Mouse (Mus musculus): ENCODE data around the gene D430041D05Rik. TPM values are rescaled to one million over a fixed set of nuclear protein-coding genes. Genes with fewer than 3 reads are reported as not detected.

Gene D430041D05Rik
- polyA plus RNA-seq, 1 experiment from 2014 or later: 0.18 TPM

GRCm38 (mm10) chr2:104218114-104218513 is 192.7 kb downstream of the D430041D05Rik start:
- Histone ChIP-seq H3K27me3 (ENCODE audit: control insufficient read depth, insufficient read depth, low read length) (no peaks in the 10 kb centered on the region), H3K36me3 (ENCODE audit: control insufficient read depth, insufficient read depth, low read length) (no peaks in the 10 kb centered on the region), H3K9ac (ENCODE audit: low read length) (no peak overlapping the region), H3K27ac (ENCODE audit: low read length) (no peak overlapping the region), H3K9me3 (replicated peaks; ENCODE audit: control insufficient read depth, low read length) (no peaks in the 10 kb centered on the region), H3K4me3 (replicated peaks; ENCODE audit: low read length) (no peak overlapping the region), H3K4me1 (ENCODE audit: control insufficient read depth, insufficient read depth, low read length) (no peaks in the 10 kb centered on the region), H3K4me2 (ENCODE audit: low read depth, low read length) (no peak overlapping the region)
- no peak for ATAC-seq (ENCODE audit: insufficient read depth, low FRiP score)
- 64% methylated on average over 10 of the region's 10 CpGs for WGBS

- ATAC-seq (ENCODE audit: insufficient read depth, low FRiP score): no peak
Observed at GRCm38 (mm10) chr2:104209408-104209807, 201.4 kb downstream of the D430041D05Rik start.

GRCm38 (mm10) chr2:104208415-104208814 is 202.4 kb downstream of the D430041D05Rik start:
- Histone ChIP-seq H3K4me2 (ENCODE audit: low read depth, low read length) (no peak overlapping the region), H3K36me3 (ENCODE audit: control insufficient read depth, insufficient read depth, low read length) (no peaks in the 10 kb centered on the region), H3K27ac (ENCODE audit: low read length) (no peak overlapping the region), H3K4me3 (replicated peaks; ENCODE audit: low read length) (no peak overlapping the region), H3K9me3 (replicated peaks; ENCODE audit: control insufficient read depth, low read length) (no peaks in the 10 kb centered on the region), H3K4me1 (ENCODE audit: control insufficient read depth, insufficient read depth, low read length) (no peaks in the 10 kb centered on the region), H3K9ac (ENCODE audit: low read length) (no peak overlapping the region), H3K27me3 (ENCODE audit: control insufficient read depth, insufficient read depth, low read length) (no peaks in the 10 kb centered on the region)
- WGBS: 68% methylated on average over 5 of the region's 5 CpGs
- no peak for ATAC-seq (ENCODE audit: insufficient read depth, low FRiP score)

More at GRCm38 (mm10) chr2:104209408-104209807, 201.4 kb downstream of the D430041D05Rik start:
- Histone ChIP-seq H3K36me3 (ENCODE audit: control insufficient read depth, insufficient read depth, low read length) (no peaks in the 10 kb centered on the region), H3K27ac (ENCODE audit: low read length) (no peak overlapping the region), H3K27me3 (ENCODE audit: control insufficient read depth, insufficient read depth, low read length) (no peaks in the 10 kb centered on the region), H3K4me3 (replicated peaks; ENCODE audit: low read length) (no peak overlapping the region), H3K4me1 (ENCODE audit: control insufficient read depth, insufficient read depth, low read length) (no peaks in the 10 kb centered on the region), H3K4me2 (ENCODE audit: low read depth, low read length) (no peak overlapping the region), H3K9me3 (replicated peaks; ENCODE audit: control insufficient read depth, low read length) (no peaks in the 10 kb centered on the region), H3K9ac (ENCODE audit: low read length) (no peak overlapping the region)
- WGBS: 56% methylated on average over 2 of the region's 2 CpGs

GRCm38 (mm10) chr2:104207948-104208347 is 202.9 kb downstream of the D430041D05Rik start:
- no peaks in the 10 kb centered on the region for H3K27me3 ChIP-seq (ENCODE audit: control insufficient read depth, insufficient read depth, low read length)
- H3K9ac ChIP-seq (ENCODE audit: low read length): no peak overlapping the region
- no peaks in the 10 kb centered on the region for H3K9me3 ChIP-seq (replicated peaks; ENCODE audit: control insufficient read depth, low read length)
- no peak overlapping the region for H3K27ac ChIP-seq (ENCODE audit: low read length)
- ATAC-seq (ENCODE audit: insufficient read depth, low FRiP score): no peak; the same call in 1 of the 2 replicates
- no peaks in the 10 kb centered on the region for H3K4me1 ChIP-seq (ENCODE audit: control insufficient read depth, insufficient read depth, low read length)
- 27% methylated on average over 10 of the region's 10 CpGs for WGBS
- H3K36me3 ChIP-seq (ENCODE audit: control insufficient read depth, insufficient read depth, low read length): no peaks in the 10 kb centered on the region
- no peak overlapping the region for H3K4me3 ChIP-seq (replicated peaks; ENCODE audit: low read length)
- H3K4me2 ChIP-seq (ENCODE audit: low read depth, low read length): no peak overlapping the region

- H3K36me3 ChIP-seq (ENCODE audit: control insufficient read depth, insufficient read depth, low read length): no peaks in the 10 kb centered on the region
- no peaks in the 10 kb centered on the region for H3K27me3 ChIP-seq (ENCODE audit: control insufficient read depth, insufficient read depth, low read length)
- H3K9ac ChIP-seq (ENCODE audit: low read length): no peak overlapping the region
- no peak overlapping the region for H3K4me3 ChIP-seq (replicated peaks; ENCODE audit: low read length)
- H3K9me3 ChIP-seq (replicated peaks; ENCODE audit: control insufficient read depth, low read length): no peaks in the 10 kb centered on the region
- 53% methylated on average over 8 of the region's 8 CpGs for WGBS
- no peak overlapping the region for H3K4me2 ChIP-seq (ENCODE audit: low read depth, low read length)
- no peak overlapping the region for H3K27ac ChIP-seq (ENCODE audit: low read length)
- H3K4me1 ChIP-seq (ENCODE audit: control insufficient read depth, insufficient read depth, low read length): no peaks in the 10 kb centered on the region
- no peak for ATAC-seq (ENCODE audit: insufficient read depth, low FRiP score)
Observed at GRCm38 (mm10) chr2:104205623-104206022, 205.2 kb downstream of the D430041D05Rik start.

- Histone ChIP-seq H3K4me2 (ENCODE audit: low read depth, low read length) (no peak overlapping the region), H3K27ac (ENCODE audit: low read length) (no peak overlapping the region), H3K4me3 (replicated peaks; ENCODE audit: low read length) (no peak overlapping the region), H3K4me1 (ENCODE audit: control insufficient read depth, insufficient read depth, low read length) (no peaks in the 10 kb centered on the region), H3K9ac (ENCODE audit: low read length) (no peak overlapping the region), H3K36me3 (ENCODE audit: control insufficient read depth, insufficient read depth, low read length) (no peaks in the 10 kb centered on the region), H3K9me3 (replicated peaks; ENCODE audit: control insufficient read depth, low read length) (no peaks in the 10 kb centered on the region), H3K27me3 (ENCODE audit: control insufficient read depth, insufficient read depth, low read length) (no peaks in the 10 kb centered on the region)
- WGBS: 51% methylated on average over 3 of the region's 3 CpGs
- ATAC-seq (ENCODE audit: insufficient read depth, low FRiP score): no peak
Observed at GRCm38 (mm10) chr2:104200211-104200610, 210.6 kb downstream of the D430041D05Rik start.

- Histone ChIP-seq H3K4me1 (ENCODE audit: control insufficient read depth, insufficient read depth, low read length) (no peaks in the 10 kb centered on the region), H3K36me3 (ENCODE audit: control insufficient read depth, insufficient read depth, low read length) (no peaks in the 10 kb centered on the region), H3K27me3 (ENCODE audit: control insufficient read depth, insufficient read depth, low read length) (no peaks in the 10 kb centered on the region), H3K27ac (ENCODE audit: low read length) (no peak overlapping the region), H3K4me3 (replicated peaks; ENCODE audit: low read length) (no peak overlapping the region), H3K9ac (ENCODE audit: low read length) (no peak overlapping the region), H3K4me2 (ENCODE audit: low read depth, low read length) (no peak overlapping the region), H3K9me3 (replicated peaks; ENCODE audit: control insufficient read depth, low read length) (no peaks in the 10 kb centered on the region)
- ATAC-seq (ENCODE audit: insufficient read depth, low FRiP score): no peak
- 83% methylated on average over 6 of the region's 6 CpGs for WGBS
Observed at GRCm38 (mm10) chr2:104198186-104198585, 212.6 kb downstream of the D430041D05Rik start.

GRCm38 (mm10) chr2:104197281-104197680 is 213.5 kb downstream of the D430041D05Rik start:
- 30% methylated on average over 3 of the region's 3 CpGs for WGBS
- no peaks in the 10 kb centered on the region for H3K9me3 ChIP-seq (replicated peaks; ENCODE audit: control insufficient read depth, low read length)

GRCm38 (mm10) chr2:104192401-104193141 is 218.2 kb downstream of the D430041D05Rik start:
- Histone ChIP-seq H3K27ac (ENCODE audit: low read length) (no peak overlapping the region), H3K4me1 (ENCODE audit: control insufficient read depth, insufficient read depth, low read length) (no peaks in the 10 kb centered on the region), H3K4me2 (ENCODE audit: low read depth, low read length) (no peak overlapping the region), H3K27me3 (ENCODE audit: control insufficient read depth, insufficient read depth, low read length) (no peaks in the 10 kb centered on the region), H3K9me3 (replicated peaks; ENCODE audit: control insufficient read depth, low read length) (no peaks in the 10 kb centered on the region), H3K36me3 (ENCODE audit: control insufficient read depth, insufficient read depth, low read length) (no peaks in the 10 kb centered on the region), H3K9ac (ENCODE audit: low read length) (no peak overlapping the region), H3K4me3 (replicated peaks; ENCODE audit: low read length) (no peak overlapping the region)
- no peak for ATAC-seq (ENCODE audit: insufficient read depth, low FRiP score)
- 87% methylated on average over 18 of the region's 18 CpGs for WGBS

More at GRCm38 (mm10) chr2:104197281-104197680, 213.5 kb downstream of the D430041D05Rik start:
- Histone ChIP-seq H3K4me1 (ENCODE audit: control insufficient read depth, insufficient read depth, low read length) (no peaks in the 10 kb centered on the region), H3K27me3 (ENCODE audit: control insufficient read depth, insufficient read depth, low read length) (no peaks in the 10 kb centered on the region), H3K27ac (ENCODE audit: low read length) (no peak overlapping the region), H3K36me3 (ENCODE audit: control insufficient read depth, insufficient read depth, low read length) (no peaks in the 10 kb centered on the region), H3K9ac (ENCODE audit: low read length) (no peak overlapping the region), H3K4me2 (ENCODE audit: low read depth, low read length) (no peak overlapping the region), H3K4me3 (replicated peaks; ENCODE audit: low read length) (no peak overlapping the region)
- no peak for ATAC-seq (ENCODE audit: insufficient read depth, low FRiP score)
